Comparison of ENCODE assay signal across 7 mouse cellular contexts in genomic region chr7:127020491-127020890, GRCm38 (mm10). TPM values are rescaled to one million over a fixed set of nuclear protein-coding genes. Genes with fewer than 3 reads are reported as not detected.
DNase-seq lines count a peak whose midpoint lies in the region; ATAC-seq and TF ChIP-seq lines count a peak whose summit lies in the region.

No protein-coding gene starts in this region.

- peak overlapping the region; percentile 57 for H3K9ac ChIP-seq in embryonic facial prominence, embryonic 15.5 days
- peak overlapping the region; percentile 59 for H3K9ac ChIP-seq in intestine, embryonic 14.5 days (ENCODE audit: low read length)
- H3K9ac ChIP-seq in neural tube, embryonic 12.5 days = peak overlapping the region; percentile 69

- peak overlapping the region; percentile 89 for H3K4me2 ChIP-seq in embryonic facial prominence, embryonic 15.5 days (replicated peaks)
- H3K4me2 ChIP-seq in intestine, embryonic 14.5 days (ENCODE audit: low read length) = peak overlapping the region; percentile 82
- H3K4me2 ChIP-seq in neural tube, embryonic 12.5 days (replicated peaks) = peak overlapping the region; percentile 98

- no peak for ATAC-seq in embryonic facial prominence, embryonic 15.5 days (ENCODE audit: insufficient number of reproducible peaks, low FRiP score, low TSS enrichment, low read depth)
- ATAC-seq in intestine, embryonic 14.5 days (replicated peaks; ENCODE audit: low FRiP score, low TSS enrichment, low read depth) = no peak
- ATAC-seq in neural tube, embryonic 12.5 days (ENCODE audit: low FRiP score, low read depth) = no peak
- ATAC-seq in erythroid progenitor cell, adult 5-6 weeks (replicated peaks; ENCODE audit: low FRiP score, poor library complexity, severe bottlenecking) = no peak

- TF ChIP-seq CTCF in layer of hippocampus, adult 2 months (conservative IDR thresholded peaks at IDR 0.05) = no peak

- DNase-seq in layer of hippocampus, adult 2 months (ENCODE audit: low spot score in 2 of 2) = no peak
- DNase-seq in layer of hippocampus, postnatal 14 days (ENCODE audit: low spot score in 2 of 2) = no peak
- DNase-seq in intestine, embryonic 14.5 days (ENCODE audit: low spot score) = no peak
- no peak for DNase-seq in thymus, postnatal 14 days

- H3K9me3 ChIP-seq in embryonic facial prominence, embryonic 15.5 days (replicated peaks) = no peaks in the 10 kb centered on the region
- H3K9me3 ChIP-seq in intestine, embryonic 14.5 days (ENCODE audit: control insufficient read depth, low read length) = no peaks in the 10 kb centered on the region
- no peaks in the 10 kb centered on the region for H3K9me3 ChIP-seq in neural tube, embryonic 12.5 days

- H3K4me3 ChIP-seq in layer of hippocampus, adult 2 months = peak overlapping the region; percentile 77
- peak overlapping the region; percentile 66 for H3K4me3 ChIP-seq in embryonic facial prominence, embryonic 15.5 days (replicated peaks)
- H3K4me3 ChIP-seq in intestine, embryonic 14.5 days (ENCODE audit: low read depth, low read length) = peak overlapping the region; percentile 52
- peak overlapping the region; percentile 44 for H3K4me3 ChIP-seq in neural tube, embryonic 12.5 days

- H3K36me3 ChIP-seq in embryonic facial prominence, embryonic 15.5 days = peaks cover 28% of the 10 kb centered on the region
- peaks cover 30% of the 10 kb centered on the region for H3K36me3 ChIP-seq in intestine, embryonic 14.5 days (ENCODE audit: control insufficient read depth, insufficient read depth, low read length)
- H3K36me3 ChIP-seq in neural tube, embryonic 12.5 days = peaks cover 35% of the 10 kb centered on the region

- 21% methylated on average over 5 of the region's 5 CpGs for WGBS in embryonic facial prominence, embryonic 15.5 days
- WGBS in intestine, embryonic 14.5 days = 36% methylated on average over 5 of the region's 5 CpGs
- 39% methylated on average over 5 of the region's 5 CpGs for WGBS in neural tube, embryonic 12.5 days

- peaks cover 87% of the 10 kb centered on the region for H3K4me1 ChIP-seq in embryonic facial prominence, embryonic 15.5 days
- H3K4me1 ChIP-seq in intestine, embryonic 14.5 days (replicated peaks; ENCODE audit: control insufficient read depth, insufficient read depth, low read length) = peaks cover 56% of the 10 kb centered on the region
- peaks cover 80% of the 10 kb centered on the region for H3K4me1 ChIP-seq in neural tube, embryonic 12.5 days

- H3K27ac ChIP-seq in layer of hippocampus, adult 2 months = peak overlapping the region; percentile 99
- H3K27ac ChIP-seq in embryonic facial prominence, embryonic 15.5 days (replicated peaks) = peak overlapping the region; percentile 95
- H3K27ac ChIP-seq in intestine, embryonic 14.5 days (ENCODE audit: low read depth) = peak overlapping the region; percentile 76; the same call in 1 of the 2 replicates
- no peak overlapping the region for H3K27ac ChIP-seq in neural tube, embryonic 12.5 days

- no peaks in the 10 kb centered on the region for H3K27me3 ChIP-seq in embryonic facial prominence, embryonic 15.5 days
- no peaks in the 10 kb centered on the region for H3K27me3 ChIP-seq in intestine, embryonic 14.5 days (replicated peaks; ENCODE audit: control insufficient read depth, insufficient read depth, low read length)
- no peaks in the 10 kb centered on the region for H3K27me3 ChIP-seq in neural tube, embryonic 12.5 days (replicated peaks)

RNA-seq across cellular contexts. Expression of gene Gm42742, which starts 0.4 kb away (rescaled TPM):
- 10 to 100 TPM; 53.6 to 62.4 TPM for total RNA-seq in layer of hippocampus, adult 2 months (2021)
- 10 to 100 TPM; 34.0 to 35.5 TPM for total RNA-seq in layer of hippocampus, postnatal 14 days (2021)
- polyA plus RNA-seq in embryonic facial prominence, embryonic 15.5 days (2015; fragmentation: Nextera tagmentation; extraction: Ambion mirVana) = 55.0 and 78.2 TPM in 2 replicates
- 41.8 and 46.3 TPM in 2 replicates for polyA plus RNA-seq in intestine, embryonic 14.5 days (2014; fragmentation: Nextera tagmentation; extraction: Ambion mirVana)
- polyA plus RNA-seq in neural tube, embryonic 12.5 days (2016; fragmentation: Nextera tagmentation; extraction: Ambion mirVana) = 46.4 and 66.2 TPM in 2 replicates
- 1.7 TPM in 1 of 2 replicates, not detected in the other for total RNA-seq in erythroid progenitor cell, adult 5-6 weeks (2015; ENCODE audit: low replicate concordance)
- 10.8 and 28.1 TPM in 2 replicates for total RNA-seq in erythroid progenitor cell, adult 5-6 weeks (2017; ENCODE audit: low replicate concordance)

RNA-seq across cellular contexts. Expression of gene Prrt2, which starts 0.5 kb away (rescaled TPM):
- total RNA-seq in layer of hippocampus, adult 2 months (2021) = 100 to 1,000 TPM; 243 to 275 TPM
- total RNA-seq in layer of hippocampus, postnatal 14 days (2021) = 100 to 1,000 TPM; 184 to 201 TPM
- 18.9 and 21.9 TPM in 2 replicates for polyA plus RNA-seq in embryonic facial prominence, embryonic 15.5 days (2015; fragmentation: Nextera tagmentation; extraction: Ambion mirVana)
- polyA plus RNA-seq in intestine, embryonic 14.5 days (2014; fragmentation: Nextera tagmentation; extraction: Ambion mirVana) = 9.2 and 9.5 TPM in 2 replicates
- 5.3 and 6.2 TPM in 2 replicates for polyA plus RNA-seq in neural tube, embryonic 12.5 days (2016; fragmentation: Nextera tagmentation; extraction: Ambion mirVana)
- total RNA-seq in erythroid progenitor cell, adult 5-6 weeks (2015; ENCODE audit: low replicate concordance) = 0.84 TPM in 1 of 2 replicates, not detected in the other
- 3.0 TPM in 1 of 2 replicates, not detected in the other for total RNA-seq in erythroid progenitor cell, adult 5-6 weeks (2017; ENCODE audit: low replicate concordance)

RNA-seq across cellular contexts. Expression of gene Pagr1a, which starts 3.3 kb away (rescaled TPM):
- total RNA-seq in layer of hippocampus, adult 2 months (2021) = 10 to 100 TPM; 17.4 to 43.4 TPM
- 10 to 100 TPM; 21.2 to 27.3 TPM for total RNA-seq in layer of hippocampus, postnatal 14 days (2021)
- 40.9 and 73.0 TPM in 2 replicates for polyA plus RNA-seq in embryonic facial prominence, embryonic 15.5 days (2015; fragmentation: Nextera tagmentation; extraction: Ambion mirVana)
- polyA plus RNA-seq in intestine, embryonic 14.5 days (2014; fragmentation: Nextera tagmentation; extraction: Ambion mirVana) = 43.9 and 47.7 TPM in 2 replicates
- 63.1 and 80.4 TPM in 2 replicates for polyA plus RNA-seq in neural tube, embryonic 12.5 days (2016; fragmentation: Nextera tagmentation; extraction: Ambion mirVana)
- total RNA-seq in erythroid progenitor cell, adult 5-6 weeks (2015; ENCODE audit: low replicate concordance) = 24.1 and 46.9 TPM in 2 replicates
- total RNA-seq in erythroid progenitor cell, adult 5-6 weeks (2017; ENCODE audit: low replicate concordance) = 10.6 and 26.2 TPM in 2 replicates

RNA-seq across cellular contexts. Expression of gene Pagr1b, which starts 4.2 kb away (rescaled TPM):
- under 1 TPM in 1 of 2 experiments, not detected in 1; 0.90 TPM for total RNA-seq in layer of hippocampus, adult 2 months (2021)
- total RNA-seq in layer of hippocampus, postnatal 14 days (2021) = 1 to 10 TPM in 1 of 2 experiments, not detected in 1; 2.0 TPM
- polyA plus RNA-seq in embryonic facial prominence, embryonic 15.5 days (2015; fragmentation: Nextera tagmentation; extraction: Ambion mirVana) = 0.33 and 0.43 TPM in 2 replicates
- 0.45 and 0.86 TPM in 2 replicates for polyA plus RNA-seq in intestine, embryonic 14.5 days (2014; fragmentation: Nextera tagmentation; extraction: Ambion mirVana)
- not detected in 2 replicates for polyA plus RNA-seq in neural tube, embryonic 12.5 days (2016; fragmentation: Nextera tagmentation; extraction: Ambion mirVana)
- not detected in 2 replicates for total RNA-seq in erythroid progenitor cell, adult 5-6 weeks (2015; ENCODE audit: low replicate concordance)
- total RNA-seq in erythroid progenitor cell, adult 5-6 weeks (2017; ENCODE audit: low replicate concordance) = 0.64 and 11.8 TPM in 2 replicates

RNA-seq across cellular contexts. Expression of gene Mvp, which starts 6.1 kb away (rescaled TPM):
- total RNA-seq in layer of hippocampus, adult 2 months (2021) = 10 to 100 TPM in 1 of 2 experiments, 1 to 10 TPM in 1; 8.0 to 10.1 TPM
- 1 to 10 TPM; 5.8 to 6.3 TPM for total RNA-seq in layer of hippocampus, postnatal 14 days (2021)
- polyA plus RNA-seq in embryonic facial prominence, embryonic 15.5 days (2015; fragmentation: Nextera tagmentation; extraction: Ambion mirVana) = 12.0 and 12.5 TPM in 2 replicates
- polyA plus RNA-seq in intestine, embryonic 14.5 days (2014; fragmentation: Nextera tagmentation; extraction: Ambion mirVana) = 27.4 and 29.6 TPM in 2 replicates
- polyA plus RNA-seq in neural tube, embryonic 12.5 days (2016; fragmentation: Nextera tagmentation; extraction: Ambion mirVana) = 5.9 and 6.6 TPM in 2 replicates
- total RNA-seq in erythroid progenitor cell, adult 5-6 weeks (2015; ENCODE audit: low replicate concordance) = 0.36 and 0.42 TPM in 2 replicates
- total RNA-seq in erythroid progenitor cell, adult 5-6 weeks (2017; ENCODE audit: low replicate concordance) = 6.7 and 7.7 TPM in 2 replicates

Comparison
In these comparisons a context has a peak if more than half of its experiments do, and no peak if none do; other contexts are left out.
1. RNA of gene Prrt2, which starts 0.5 kb away (total RNA-seq): 243 to 275 TPM in layer of hippocampus, adult 2 months and 184 to 201 TPM in layer of hippocampus, postnatal 14 days; 0.84 to 3.0 TPM in erythroid progenitor cell, adult 5-6 weeks; every median in the first group is over 10 times any median in the second.
2. Peak in every context shown above with its lines, with median percentiles within 50 percentile points of each other: H3K4me3 ChIP-seq, H3K4me2 ChIP-seq and H3K9ac ChIP-seq.